Mouse (Mus musculus): ENCODE measurements around the gene Fam3a.

DNA sequence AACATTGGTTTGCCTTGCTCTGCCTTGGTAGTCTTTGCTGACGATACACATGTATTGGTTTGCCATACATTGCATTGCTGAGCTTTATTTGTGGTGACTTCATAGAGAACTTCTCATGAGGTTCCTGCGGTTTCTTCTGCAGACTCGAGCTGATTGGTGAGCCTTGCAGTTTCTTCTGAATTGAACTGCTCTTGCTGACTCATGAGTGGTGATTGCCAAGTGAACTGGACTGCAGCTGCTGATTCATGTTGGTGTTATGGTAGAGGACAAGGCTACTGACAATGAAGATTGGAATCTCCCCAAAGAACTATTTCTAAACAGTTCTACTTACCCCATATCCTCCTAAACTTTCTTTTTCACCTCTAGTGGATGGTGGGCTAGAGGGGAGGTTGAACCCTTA is 7.1 kb upstream of the Fam3a start:
- TF ChIP-seq CTCF (IDR thresholded peaks at IDR 0.05; ENCODE audit: low read depth, low read length) (no peak), TAL1 (conservative IDR thresholded peaks at IDR 0.05; ENCODE audit: low read depth, low read length) (no peak), POLR2AphosphoS5 (IDR thresholded peaks at IDR 0.05; ENCODE audit: insufficient replicate concordance, low read depth, low read length) (no peak)

All from G1E (cell line).